Mouse (Mus musculus) common myeloid progenitor, adult 5-6 weeks (primary cell): ENCODE data around the gene Lce1l. TPM values are rescaled to one million over a fixed set of nuclear protein-coding genes. Genes with fewer than 3 reads are reported as not detected.
"Not testable (repeated sequence)": the region's sequence is repeated elsewhere in the genome, so short reads cannot be mapped to it uniquely, and the experiment has no call there.

ENCODE experiments used
- ATAC-seq: replicated peaks from 2 replicates; pipeline ENCODE4 v1.8.0; 2016; ENCODE audit warnings: low read depth, mild to moderate bottlenecking, moderate TSS enrichment, inconsistent platforms; ENCODE audit not compliant: poor library complexity, severe bottlenecking
- total RNA-seq: library from RNA; stranded (forward); fragments of 200-1000, 187-1606 nt; gene quantifications from 2 replicates; pipeline ENCODE4 v1.2.3, GENCODE M21; 2017

The Lce1l gene
- not detected in 2 replicates for total RNA-seq

DNA sequence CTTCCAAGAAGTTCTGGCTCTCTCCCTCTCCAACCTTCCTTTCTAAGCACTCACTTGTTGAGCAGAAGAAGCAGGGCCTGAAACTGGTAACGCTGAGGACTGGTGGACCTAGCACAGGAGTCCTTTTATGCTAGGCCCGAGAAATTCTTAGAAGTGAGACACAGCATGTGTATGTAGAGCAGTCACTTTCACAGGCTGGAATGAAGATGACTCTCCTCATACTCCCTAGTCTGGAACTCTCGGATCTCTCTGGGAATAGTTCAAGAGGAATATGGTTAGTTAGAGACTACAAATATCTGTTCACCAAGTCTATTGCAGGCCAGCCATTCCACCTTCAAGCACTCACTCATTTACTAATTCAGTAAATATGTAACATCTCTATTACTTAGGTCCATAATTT lies at the start of gene Lce1l:
Gene Lce1l, minus strand, starts transcription at position 101 of the 400 bp plus-strand sequence.
- ATAC-seq = no peak

- no peak for ATAC-seq
Observed at GRCm38 (mm10) chr3:92894489-92894888, 43.4 kb upstream of the Lce1l start.

- no peak for ATAC-seq
Observed at GRCm38 (mm10) chr3:92894063-92894462, 43.0 kb upstream of the Lce1l start.

GRCm38 (mm10) chr3:92874180-92874579 lies 23.1 kb upstream of the Lce1l start:
- ATAC-seq = no peak

DNA sequence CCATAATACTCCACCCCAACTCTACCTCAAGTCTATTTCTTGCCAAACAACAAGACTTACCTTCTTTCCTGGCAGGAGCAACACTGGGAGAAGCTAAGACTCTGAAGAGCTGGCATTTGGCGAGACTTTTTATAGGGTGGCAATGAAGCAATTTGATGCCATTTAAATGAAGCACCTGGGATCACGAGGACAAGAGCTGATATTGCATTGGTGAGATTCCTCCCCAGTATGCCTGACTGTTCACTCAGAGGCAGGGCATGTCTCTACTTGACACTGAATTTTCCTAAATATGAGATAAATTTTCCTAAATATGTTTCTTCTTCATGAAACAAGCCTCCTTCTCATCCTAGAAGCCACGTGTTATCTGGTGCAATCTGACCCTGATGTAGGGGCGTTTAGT lies 19.0 kb upstream of the Lce1l start, which contains the start of gene 2310050C09Rik:
Gene 2310050C09Rik, minus strand, starts transcription at position 101 of the 400 bp plus-strand sequence.
- ATAC-seq = no peak

- ATAC-seq = no peak
Observed at GRCm38 (mm10) chr3:92827108-92827507, 24.0 kb downstream of the Lce1l start, which contains the start of gene Kprp. TSS of gene Kprp (minus strand) at chr3:92827247.

- no peak for ATAC-seq
Observed at GRCm38 (mm10) chr3:92825808-92826207, 25.3 kb downstream of the Lce1l start.

- not testable (repeated sequence) for ATAC-seq
Observed at GRCm38 (mm10) chr3:92816036-92816435, 35.0 kb downstream of the Lce1l start.

DNA sequence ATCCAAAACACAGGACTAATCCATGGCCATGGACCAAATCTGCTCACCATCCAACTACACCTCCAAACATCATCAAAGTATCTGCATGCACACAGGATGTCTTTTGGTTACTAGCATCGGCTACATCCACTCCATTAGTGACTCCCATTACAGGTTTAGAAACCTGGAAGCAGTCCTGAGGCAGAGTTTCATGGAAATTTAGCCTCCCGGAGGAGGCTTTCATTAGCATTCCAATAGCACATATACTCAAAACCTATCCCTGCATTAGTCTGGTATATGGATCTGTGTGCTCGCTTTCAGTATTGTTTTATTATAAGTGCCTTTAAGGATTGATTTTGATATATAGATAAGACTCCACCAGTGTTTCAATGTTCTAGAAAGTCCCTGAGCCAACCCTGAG lies 35.5 kb downstream of the Lce1l start:
- no peak for ATAC-seq

GRCm38 (mm10) chr3:92807791-92808190 lies 43.3 kb downstream of the Lce1l start, which contains the start of gene Lce1k:
TSS of gene Lce1k (minus strand) at chr3:92807891.
- ATAC-seq = no peak

Other genes with a start within 250 kb of the Lce1l start
- not detected in 2 replicates for gene 2210017I01Rik, start 243.8 kb downstream of the Lce1l start, total RNA-seq
- gene Lce6a, start 229.6 kb downstream of the Lce1l start, total RNA-seq = not detected in 2 replicates
- gene Lce1a1, start 203.0 kb downstream of the Lce1l start, total RNA-seq = not detected in 2 replicates
- gene Lce1b, start 194.4 kb downstream of the Lce1l start, total RNA-seq = not detected in 2 replicates
- not detected in 2 replicates for gene Lce1a2, start 181.0 kb downstream of the Lce1l start, total RNA-seq
- not detected in 2 replicates for gene Lce1c, start 172.0 kb downstream of the Lce1l start, total RNA-seq
- not detected in 2 replicates for gene Lce1d, start 164.1 kb downstream of the Lce1l start, total RNA-seq
- not detected in 2 replicates for gene Lce1e, start 142.2 kb downstream of the Lce1l start, total RNA-seq
- gene Lce1f, start 130.9 kb downstream of the Lce1l start, total RNA-seq = not detected in 2 replicates
- not detected in 2 replicates for gene Gm38119, start 112.2 kb downstream of the Lce1l start, total RNA-seq
- gene Lce1g, start 98.9 kb downstream of the Lce1l start, total RNA-seq = not detected in 2 replicates
- gene Lce1h, start 86.2 kb downstream of the Lce1l start, total RNA-seq = not detected in 2 replicates
- not detected in 2 replicates for gene Lce1i, start 72.4 kb downstream of the Lce1l start, total RNA-seq
- not detected in 2 replicates for gene Lce1j, start 60.8 kb downstream of the Lce1l start, total RNA-seq
- gene Lce1k, start 43.4 kb downstream of the Lce1l start, total RNA-seq = not detected in 2 replicates
- gene Kprp, start 24.0 kb downstream of the Lce1l start, total RNA-seq = not detected in 2 replicates
- gene 2310050C09Rik, start 18.9 kb upstream of the Lce1l start, total RNA-seq = not detected in 2 replicates
- not detected in 2 replicates for gene Lce3a, start 74.9 kb upstream of the Lce1l start, total RNA-seq
- not detected in 2 replicates for gene Lce3b, start 81.7 kb upstream of the Lce1l start, total RNA-seq
- gene Lce3c, start 93.2 kb upstream of the Lce1l start, total RNA-seq = not detected in 2 replicates
- not detected in 2 replicates for gene Lce3d, start 106.1 kb upstream of the Lce1l start, total RNA-seq
- not detected in 2 replicates for gene Lce3e, start 115.8 kb upstream of the Lce1l start, total RNA-seq
- not detected in 2 replicates for gene Lce3f, start 140.9 kb upstream of the Lce1l start, total RNA-seq
- gene Crct1, start 164.4 kb upstream of the Lce1l start, total RNA-seq = not detected in 2 replicates
- gene Lce1m, start 167.8 kb upstream of the Lce1l start, total RNA-seq = not detected in 2 replicates
- not detected in 2 replicates for gene Gm4858, start 217.5 kb upstream of the Lce1l start, total RNA-seq